Mouse (Mus musculus) CH12.LX (cell line): ENCODE measurements around the gene Srpr.

Source experiments
- CHD2 ChIP-seq: IDR thresholded peaks from 2 replicates; pipeline ENCODE4 v1.6.1; 2011; ENCODE audit warnings: low read length, improper control_type of control experiment
- CTCF ChIP-seq, 2 experiments: IDR thresholded peaks in 1 of 2; conservative IDR thresholded peaks in 1 of 2; 2 replicates each; pipeline ENCODE4 v1.5.1; 2011 to 2012; ENCODE audit warnings: low read depth in 2 of 2, low read length in 2 of 2, improper control_type of control experiment in 1 of 2, inconsistent platforms in 1 of 2, mild to moderate bottlenecking in 1 of 2, moderate library complexity in 1 of 2
- HCFC1 ChIP-seq: IDR thresholded peaks from 2 replicates; pipeline ENCODE4 v1.6.1; 2012; ENCODE audit warnings: low read depth, mild to moderate bottlenecking, inconsistent platforms, low read length, improper control_type of control experiment
- JUN ChIP-seq: IDR thresholded peaks from 2 replicates; pipeline ENCODE4 v1.6.1; 2011; ENCODE audit warnings: low read depth, mild to moderate bottlenecking, low read length, improper control_type of control experiment, moderate library complexity; ENCODE audit not compliant: insufficient read depth
- POLR2AphosphoS2 ChIP-seq: IDR thresholded peaks from 2 replicates; pipeline ENCODE4 v1.6.1; 2011; ENCODE audit warnings: low read depth, low read length, improper control_type of control experiment

DNA sequence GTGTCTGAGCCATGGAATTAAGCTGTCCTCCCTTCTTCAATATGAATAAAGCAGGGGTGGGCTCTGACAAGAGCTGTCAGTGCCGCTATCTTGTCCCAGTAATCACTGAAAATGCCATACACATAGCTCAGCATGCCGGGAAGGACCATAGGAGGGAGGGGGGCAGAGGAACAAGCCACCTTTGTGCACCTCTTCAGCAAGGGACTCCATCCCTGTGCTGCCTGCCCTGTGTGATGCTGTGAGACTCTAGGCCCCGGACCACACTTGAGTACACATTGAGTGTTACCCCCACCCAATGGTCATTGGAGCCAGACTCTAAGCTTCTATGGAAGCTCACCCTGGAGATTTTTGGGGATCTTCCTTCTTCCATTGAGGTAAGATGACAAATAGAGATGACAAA, 86.4 kb downstream of the Srpr start:
- TF ChIP-seq POLR2AphosphoS2 (no peak), CTCF (conservative IDR thresholded peaks at IDR 0.05 in 1 of 2, IDR thresholded peaks at IDR 0.05 in 1 of 2; ENCODE audit: low read depth in 2 of 2, low read length in 2 of 2) (no peak), CHD2 (no peak), JUN (no peak), HCFC1 (no peak)
